Mouse (Mus musculus): ENCODE measurements at regions not wholly inside any gene's neighbourhood (a gene's known extent, or its start where the extent isn't known, plus 50 kb on each side); places are given as distances from the start of the nearest gene placed in this dataset.

DNA sequence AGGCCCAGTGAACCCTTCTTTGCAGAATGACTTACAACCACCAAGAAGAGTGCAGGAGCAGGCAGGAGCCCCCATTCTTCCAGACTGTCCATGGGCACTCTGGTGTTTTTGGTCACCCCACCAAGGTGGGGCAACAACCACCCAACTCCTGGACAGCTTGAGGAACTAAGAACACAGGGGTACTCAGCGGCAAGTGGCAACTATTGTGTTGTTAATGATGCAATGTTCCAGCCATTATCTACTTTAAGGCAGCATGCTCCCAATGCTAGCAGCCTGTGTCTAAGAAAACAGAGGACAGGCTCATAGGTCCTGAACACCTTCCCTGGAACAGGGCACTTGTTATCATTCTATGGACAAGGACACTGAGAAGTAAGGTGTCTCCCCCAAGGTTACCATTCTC is 74.3 kb downstream of the Inhbb start:
- no peak for TF ChIP-seq CTCF (IDR thresholded peaks at IDR 0.05; ENCODE audit: low read depth)
- no peak for TF ChIP-seq EP300 (IDR thresholded peaks at IDR 0.05; ENCODE audit: low read depth)

All from liver, postnatal 0 days (tissue).